Mouse (Mus musculus): ENCODE results near the gene St6galnac1. TPM values are rescaled to one million over a fixed set of nuclear protein-coding genes. Genes with fewer than 3 reads are reported as not detected.
"Not testable (repeated sequence)": the region's sequence is repeated elsewhere in the genome, so short reads cannot be mapped to it uniquely, and the experiment has no call there.

The St6galnac1 gene
- not detected for total RNA-seq (2021)
- long read RNA-seq, experiment 1 = 0 reads
- long read RNA-seq, experiment 2 = 0 reads

GRCm38 (mm10) chr11:116775407-116775806 is at the start of gene St6galnac1:
St6galnac1 (minus strand) TSS chr11:116775507.
- DNase-seq (ENCODE audit: low spot score) = no peak

GRCm38 (mm10) chr11:116823885-116824284 is 48.6 kb upstream of the St6galnac1 start:
- not testable (repeated sequence) for DNase-seq (ENCODE audit: low spot score)

DNA sequence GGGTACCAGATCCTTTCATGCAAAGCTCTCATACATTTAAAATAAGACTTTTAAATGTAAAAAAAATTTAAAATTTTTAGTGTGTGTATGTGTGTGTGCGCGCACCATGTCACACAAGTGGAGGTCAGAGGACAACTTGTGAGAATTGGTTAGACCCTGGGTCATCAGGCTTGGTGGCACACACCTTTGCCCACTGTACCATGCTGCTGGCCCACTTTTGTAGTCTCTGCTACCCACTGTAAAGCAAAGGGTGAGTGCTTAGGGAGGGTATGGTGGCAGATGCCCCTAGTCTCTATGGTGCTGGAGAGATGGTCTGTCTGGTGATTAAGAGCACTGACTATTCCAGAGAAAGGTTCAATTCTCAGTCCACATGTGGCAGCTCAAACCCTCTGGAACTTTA is 47.9 kb upstream of the St6galnac1 start:
- no peak for DNase-seq (ENCODE audit: low spot score)

DNA sequence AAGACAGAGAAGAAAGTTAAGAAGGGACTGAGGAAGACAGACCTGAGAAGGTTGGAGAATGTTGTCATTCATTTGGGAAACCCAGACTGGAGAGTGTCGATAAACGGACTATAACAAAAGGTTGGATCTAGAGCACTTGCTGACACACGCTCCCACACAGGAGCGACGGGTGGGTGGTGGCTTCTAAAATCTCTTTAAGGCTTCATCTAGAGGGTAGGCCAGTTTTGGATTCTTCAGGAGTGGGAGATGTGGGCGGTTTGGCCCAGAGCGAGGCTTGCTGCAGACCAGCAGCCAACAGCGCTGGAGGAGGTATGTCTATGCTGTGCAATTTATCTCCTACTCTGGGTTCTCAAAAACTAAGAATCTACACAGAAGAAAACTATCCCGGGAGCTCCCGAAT is 47.3 kb upstream of the St6galnac1 start:
- DNase-seq (ENCODE audit: low spot score) = no peak

GRCm38 (mm10) chr11:116822215-116822614 is 46.9 kb upstream of the St6galnac1 start:
- DNase-seq (ENCODE audit: low spot score) = no peak

DNA sequence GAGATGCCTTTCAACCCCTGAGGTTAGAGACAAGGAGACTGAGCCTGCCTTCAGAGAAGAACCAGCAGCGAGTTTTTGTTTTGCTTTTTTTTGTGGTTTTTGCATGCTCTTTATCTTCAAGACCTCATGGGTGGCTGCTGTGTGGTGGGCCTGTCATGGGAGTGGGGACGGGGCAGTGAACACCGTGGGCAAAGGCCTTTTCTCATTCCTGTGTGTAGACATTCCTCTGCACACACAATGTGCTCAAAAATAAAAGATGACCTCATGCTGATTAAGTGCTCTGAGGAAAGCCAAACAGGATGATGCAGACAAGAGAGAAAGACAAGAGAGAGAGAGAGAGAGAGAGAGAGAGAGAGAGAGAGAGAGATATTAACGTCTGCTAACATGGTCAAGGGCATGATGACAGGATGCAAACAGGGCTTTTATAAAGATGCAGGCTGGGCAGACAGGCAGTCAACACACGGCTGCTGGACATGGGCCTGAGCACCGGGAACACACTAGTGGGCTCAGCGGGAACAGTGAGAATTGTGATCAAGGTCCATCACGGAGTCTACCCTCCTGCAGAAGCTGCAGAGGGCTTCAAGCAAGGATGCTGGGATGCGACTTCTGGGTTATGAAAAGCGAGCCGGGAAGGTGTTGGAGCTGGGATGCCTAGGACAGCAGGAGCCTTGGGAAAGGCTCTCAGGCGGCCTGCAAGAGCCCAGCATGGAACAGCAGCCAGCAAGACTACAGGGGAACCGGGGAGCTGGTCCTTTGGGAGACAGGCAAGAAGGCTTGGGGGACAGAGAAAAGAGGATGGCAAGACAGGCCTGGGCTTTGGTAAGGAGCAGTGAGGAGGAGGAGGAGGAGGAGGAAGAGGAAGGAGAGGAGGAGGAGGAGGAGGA is 46.0 kb upstream of the St6galnac1 start:
- no peak for DNase-seq (ENCODE audit: low spot score)

- no peak for DNase-seq (ENCODE audit: low spot score)
These were observed 44.8 kb upstream of the St6galnac1 start for GRCm38 (mm10) chr11:116819932-116820593.

GRCm38 (mm10) chr11:116818722-116819121 is 43.4 kb upstream of the St6galnac1 start:
- DNase-seq (ENCODE audit: low spot score) = no peak

DNA sequence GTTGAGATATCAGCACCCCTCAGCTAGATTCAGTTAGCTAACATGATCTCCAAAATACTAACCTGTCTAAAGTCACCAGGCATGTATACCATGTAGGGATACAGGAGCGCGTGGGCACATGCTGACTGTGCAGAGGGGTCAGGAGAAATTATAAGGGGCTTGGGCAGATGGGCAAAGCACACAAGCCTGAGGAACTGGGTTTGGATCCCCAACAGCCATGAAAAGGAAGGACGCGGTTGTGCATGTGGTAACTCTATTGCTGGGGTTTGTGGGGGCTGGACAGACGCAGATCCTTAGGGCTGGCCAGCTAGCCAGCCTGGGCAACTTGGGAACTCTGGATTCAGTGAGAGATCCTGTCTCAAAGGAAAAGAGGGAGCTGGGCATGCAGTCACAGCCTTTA is 42.3 kb upstream of the St6galnac1 start:
- no peak for DNase-seq (ENCODE audit: low spot score)

DNA sequence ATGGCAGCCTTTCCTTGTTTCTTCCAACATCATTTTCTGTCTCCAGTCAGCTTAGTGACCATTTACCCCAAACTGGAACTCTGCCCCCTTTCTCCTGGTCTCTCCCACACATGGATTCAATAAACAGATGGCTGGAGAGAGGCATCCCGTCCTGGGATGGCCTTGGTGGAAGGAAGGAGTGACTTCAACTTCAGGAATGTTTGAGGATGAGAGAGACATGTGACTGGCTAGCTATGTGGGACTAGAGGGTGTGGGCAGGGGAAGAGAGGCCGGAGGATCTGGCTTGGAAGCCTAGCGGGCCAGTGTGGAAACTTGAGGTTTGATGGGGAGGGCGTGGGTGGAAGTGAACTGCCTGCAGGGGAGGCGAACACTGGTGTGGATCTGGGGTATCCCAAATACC is 41.5 kb upstream of the St6galnac1 start:
- peak; percentile 68 for DNase-seq (ENCODE audit: low spot score)

GRCm38 (mm10) chr11:116814884-116815415 is 39.6 kb upstream of the St6galnac1 start:
- no peak for DNase-seq (ENCODE audit: low spot score)

GRCm38 (mm10) chr11:116814076-116814883 is 39.0 kb upstream of the St6galnac1 start:
- peak; percentile 68 for DNase-seq (ENCODE audit: low spot score)

DNA sequence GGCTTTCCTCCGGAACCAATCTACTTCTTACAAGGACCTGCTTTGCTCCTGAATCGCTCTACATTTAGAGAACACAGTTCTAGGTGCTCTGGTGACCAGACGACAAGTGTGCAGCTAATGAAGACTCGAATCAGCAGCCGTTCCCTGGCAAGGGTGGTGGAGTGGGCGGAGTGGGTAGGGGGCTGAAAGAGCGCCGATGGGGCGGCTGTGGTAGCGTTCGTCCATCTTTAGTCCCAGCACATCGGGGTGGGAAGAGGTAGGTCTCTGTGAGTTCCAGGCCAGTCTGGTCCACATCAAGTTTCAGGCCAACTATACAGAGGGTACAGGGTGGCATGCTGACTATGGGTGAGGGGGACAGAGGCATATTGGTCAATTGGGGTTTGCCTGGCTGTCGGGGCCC is 38.3 kb upstream of the St6galnac1 start:
- DNase-seq (ENCODE audit: low spot score) = no peak

DNA sequence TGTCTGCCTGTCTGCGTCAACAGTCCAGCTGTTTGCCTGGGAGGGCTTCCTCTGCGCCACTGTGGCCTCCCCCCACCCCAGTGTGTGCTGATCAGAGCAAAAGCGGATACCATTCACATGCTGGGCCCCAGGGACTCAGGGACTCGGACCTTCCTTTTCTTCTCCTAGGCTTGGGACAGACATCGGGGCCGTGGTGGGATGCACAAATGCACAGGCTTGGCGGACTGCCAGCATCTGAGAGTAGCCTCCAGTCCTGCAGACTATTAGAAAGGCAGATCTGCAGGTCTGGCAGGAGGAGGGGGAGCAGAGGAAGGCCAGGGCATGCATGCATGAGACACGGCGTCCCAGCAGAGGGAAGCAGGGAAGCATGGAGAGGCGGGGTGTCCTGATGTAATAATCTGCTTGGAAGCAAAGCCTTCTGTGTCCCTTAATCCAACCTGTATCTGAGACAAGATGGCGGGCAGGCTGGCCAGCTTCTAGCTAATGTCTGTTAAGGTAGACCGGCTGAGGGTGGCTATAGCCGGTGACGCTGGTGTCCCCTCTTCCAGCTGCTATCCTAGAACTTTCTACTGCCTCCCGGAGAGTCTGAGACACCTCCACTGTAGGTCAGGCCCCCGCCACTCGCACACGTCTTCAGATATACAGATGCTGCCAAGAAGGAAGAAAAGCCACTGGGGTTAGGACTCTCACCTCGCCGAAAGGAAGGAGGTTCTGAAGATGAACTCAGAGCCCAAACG is 37.7 kb upstream of the St6galnac1 start:
- no peak for DNase-seq (ENCODE audit: low spot score)

DNA sequence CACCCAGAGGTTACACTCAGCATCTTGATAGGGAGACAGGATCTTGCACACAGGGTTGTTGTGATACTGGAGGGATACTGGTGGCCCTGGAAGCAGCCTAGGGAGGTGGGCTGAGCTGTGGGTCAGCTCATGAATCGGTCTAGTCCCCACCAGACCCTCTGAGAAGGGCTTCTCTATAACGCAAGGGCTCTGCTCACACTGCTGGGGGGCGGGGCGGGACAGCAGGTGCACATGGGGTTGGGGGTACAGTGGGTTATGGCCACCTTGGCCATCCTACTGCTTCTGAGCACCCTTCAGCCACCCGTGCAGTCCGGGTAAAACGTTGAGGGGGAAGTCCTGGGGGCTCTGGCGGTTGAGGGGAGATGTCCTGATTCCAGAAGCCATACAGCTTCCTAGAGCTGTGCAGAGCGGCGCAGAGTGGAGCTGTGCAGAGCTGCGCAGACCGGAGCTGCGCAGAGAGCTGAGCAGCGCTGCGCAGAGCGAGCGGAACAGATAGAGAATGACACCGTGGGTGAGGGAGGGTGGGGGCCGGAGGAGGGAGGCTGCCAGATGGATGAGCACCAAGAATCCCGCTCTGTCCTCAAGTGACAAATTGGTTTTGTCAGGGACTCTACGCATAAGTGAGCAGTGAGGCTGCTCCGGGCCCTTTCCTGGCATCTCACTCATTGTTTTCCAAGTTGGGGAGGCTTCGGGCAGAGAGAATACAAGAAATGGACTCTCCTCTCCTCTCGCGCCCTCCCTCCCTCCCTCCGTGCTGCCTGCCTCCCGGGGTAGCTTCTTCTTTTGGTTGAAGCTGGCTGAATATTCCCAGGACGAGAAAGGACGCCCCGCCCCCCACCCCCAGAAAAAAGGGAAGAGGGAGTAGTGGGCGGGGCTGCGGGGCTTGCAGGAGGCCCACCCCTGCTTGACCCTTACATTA is 35.9 kb upstream of the St6galnac1 start:
- no peak for DNase-seq (ENCODE audit: low spot score)

- DNase-seq (ENCODE audit: low spot score) = no peak
These were observed 35.2 kb upstream of the St6galnac1 start for GRCm38 (mm10) chr11:116810528-116810927.

- no peak for DNase-seq (ENCODE audit: low spot score)
These were observed 34.2 kb upstream of the St6galnac1 start for GRCm38 (mm10) chr11:116809520-116809919.

- DNase-seq (ENCODE audit: low spot score) = no peak
These were observed 33.6 kb upstream of the St6galnac1 start for GRCm38 (mm10) chr11:116808811-116809395.

- DNase-seq (ENCODE audit: low spot score) = peak; percentile 91
These were observed 32.8 kb upstream of the St6galnac1 start for GRCm38 (mm10) chr11:116807938-116808606.

All from gastrocnemius, adult 18-20 months (tissue).